Comparison of ENCODE assay signal across 21 mouse cellular contexts in the genomic region with DNA sequence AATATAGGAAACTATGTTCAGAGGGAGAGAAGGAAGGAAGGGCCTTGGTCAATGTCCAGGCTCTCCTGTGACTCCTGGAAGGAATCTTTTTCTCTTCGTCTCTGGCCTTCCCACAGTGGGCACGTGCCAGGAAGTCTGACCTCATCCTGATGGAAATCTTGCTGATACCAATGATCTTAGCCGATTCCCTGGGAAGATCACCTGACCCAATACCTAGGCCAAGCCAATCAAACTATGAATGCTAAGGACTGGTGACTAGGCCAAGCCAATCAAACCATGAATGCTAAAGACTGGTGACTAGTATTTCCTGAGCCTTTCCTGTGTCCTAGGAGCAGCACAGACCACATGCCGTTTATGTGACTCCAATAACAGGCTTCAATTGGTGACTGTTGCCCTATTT. TPM values are rescaled to one million over a fixed set of nuclear protein-coding genes. Genes with fewer than 3 reads are reported as not detected.
"Had no signal": no experiment of that assay in that cellular context is flagged by ENCODE, and none has a peak within 500 bp of the region (broad histone marks: within the 10 kb centered on the region; RNA-seq: fewer than 3 reads in every experiment).

No protein-coding gene starts in this region.

- H3K4me3 ChIP-seq: limb, embryonic 12.5 days; liver, embryonic 13.5 days; lung, embryonic 15.5 days; megakaryocyte, embryonic 14.5 days; neural tube, embryonic 13.5 days; stomach, embryonic 15.5 days had no signal

- H3K4me1 ChIP-seq: limb, embryonic 12.5 days; liver, embryonic 13.5 days; lung, embryonic 15.5 days; neural tube, embryonic 13.5 days; stomach, embryonic 15.5 days had no signal

- H3K4me2 ChIP-seq: limb, embryonic 12.5 days; liver, embryonic 13.5 days; lung, embryonic 15.5 days; midbrain, embryonic 11.5 days; neural tube, embryonic 13.5 days; stomach, embryonic 15.5 days had no signal

- H3K36me3 ChIP-seq: limb, embryonic 12.5 days; liver, embryonic 13.5 days; lung, embryonic 15.5 days; neural tube, embryonic 13.5 days; stomach, embryonic 15.5 days had no signal

- DNase-seq: layer of hippocampus, adult 9-11 months; layer of hippocampus, postnatal 36 days; liver; liver, embryonic 13.5 days; liver, postnatal 0 days; lung, postnatal 14 days; retina, postnatal 1 day; right cerebral cortex, postnatal 14 days; thymus, adult 2 months; thymus, postnatal 25 days had no signal

- H3K9ac ChIP-seq: limb, embryonic 12.5 days; liver, embryonic 13.5 days; liver, postnatal 0 days; lung, embryonic 15.5 days; neural tube, embryonic 13.5 days; stomach, embryonic 15.5 days had no signal

- H3K27me3 ChIP-seq: limb, embryonic 12.5 days; liver, embryonic 13.5 days; lung, embryonic 15.5 days; neural tube, embryonic 13.5 days; stomach, embryonic 15.5 days had no signal

- H3K27ac ChIP-seq: limb, embryonic 12.5 days; liver, embryonic 13.5 days; lung, embryonic 15.5 days; macrophage; neural tube, embryonic 13.5 days; stomach, embryonic 15.5 days had no signal

- ATAC-seq: liver, postnatal 0 days; midbrain, embryonic 16.5 days had no signal

- H3K9me3 ChIP-seq: limb, embryonic 12.5 days; liver, embryonic 13.5 days; lung, embryonic 15.5 days; megakaryocyte, embryonic 14.5 days; neural tube, embryonic 13.5 days; stomach, embryonic 15.5 days had no signal

RNA-seq across cellular contexts. Expression of a gene that starts 9.4 kb away (rescaled TPM):
- polyA plus RNA-seq: midbrain, embryonic 11.5 days; midbrain, embryonic 16.5 days had no signal

RNA-seq across cellular contexts. Expression of a gene that starts 55.2 kb away (rescaled TPM):
- polyA plus RNA-seq: kidney, embryonic 16.5 days; liver, embryonic 13.5 days; liver, postnatal 0 days; lung, embryonic 15.5 days; macrophage; spleen, adult 2 months; testis, adult 2 months; thymus, adult 2 months had no signal

RNA-seq across cellular contexts. Expression of a gene that starts 57.2 kb away (rescaled TPM):
- polyA plus RNA-seq: limb, embryonic 12.5 days; macrophage; midbrain, embryonic 11.5 days had no signal
